Mouse (Mus musculus) heart, embryonic 16.5 days (tissue): Measurements from ENCODE around the gene Suco. TPM values are rescaled to one million over a fixed set of nuclear protein-coding genes. Genes with fewer than 3 reads are reported as not detected.

Source experiments
- ATAC-seq: fragments of 200-750 bp; cut with Nextera tagmentation; replicated peaks from 2 replicates; pipeline ENCODE4 v1.8.0; 2017; ENCODE audit warnings: moderate number of reproducible peaks; ENCODE audit not compliant: insufficient read depth, low FRiP score; ENCODE audit errors: extremely low read depth
- H3K27ac ChIP-seq: fragments of 300-500 bp; sonication (generic); 2 replicates; pipeline ENCODE4 v1.5.1; 2014; ENCODE audit warnings: mild to moderate bottlenecking, low read length, control low read depth, moderate library complexity
- H3K27me3 ChIP-seq: fragments of 300-500 bp; sonication (generic); 2 replicates; pipeline ENCODE4 v1.6.1; 2014; ENCODE audit warnings: low read length, mixed read lengths; ENCODE audit not compliant: control insufficient read depth, insufficient read depth
- H3K36me3 ChIP-seq: fragments of 300-500 bp; sonication (generic); 2 replicates; pipeline ENCODE4 v1.6.1; 2014; ENCODE audit not compliant: control insufficient read depth, insufficient read depth
- H3K4me1 ChIP-seq: fragments of 300-500 bp; sonication (generic); 2 replicates; pipeline ENCODE4 v1.6.1; 2014; ENCODE audit warnings: low read length, mixed read lengths; ENCODE audit not compliant: control insufficient read depth, insufficient read depth
- H3K4me2 ChIP-seq: fragments of 300-500 bp; sonication (generic); 2 replicates; pipeline ENCODE4 v1.6.1; 2014; ENCODE audit warnings: low read depth, mild to moderate bottlenecking, control low read depth, low read length
- H3K4me3 ChIP-seq: fragments of 300-500 bp; sonication (generic); 2 replicates; pipeline ENCODE4 v1.5.1; 2014; ENCODE audit warnings: mild to moderate bottlenecking, control low read depth, low read length
- H3K9ac ChIP-seq: fragments of 300-500 bp; sonication (generic); 2 replicates; pipeline ENCODE4 v1.6.1; 2014; ENCODE audit warnings: low read length, control low read depth
- H3K9me3 ChIP-seq: fragments of 300-500 bp; sonication (generic); replicated peaks from 2 replicates; pipeline ENCODE4 v1.6.1; 2016; ENCODE audit warnings: low read length; ENCODE audit not compliant: control insufficient read depth
- WGBS: fragments of 180-500 bp; shearing (Covaris S2); extraction: QIAGEN DNeasy Blood & Tissue Kit; methylation state at CpG from one replicate; pipeline ENCODE4 v1.1.7; 2014; 5-methylcytosine and 5-hydroxymethylcytosine counted together
- polyA plus RNA-seq: library from polyadenylated mRNA; unstranded; fragments of >200 nt; fragmentation: Nextera tagmentation; extraction: Ambion mirVana; gene quantifications from 2 replicates; pipeline ENCODE4 v1.2.1, GENCODE M21; 2015

The Suco gene
- polyA plus RNA-seq: 13.2 and 13.8 TPM in 2 replicates

- ATAC-seq: peak; percentile 97
- peak within 1 kb of the TSS; percentile 99 for H3K27ac ChIP-seq
Measured at GRCm38 (mm10) chr1:161876553-161877447, at the start of gene Suco. Suco (minus strand) TSS chr1:161876682.

DNA sequence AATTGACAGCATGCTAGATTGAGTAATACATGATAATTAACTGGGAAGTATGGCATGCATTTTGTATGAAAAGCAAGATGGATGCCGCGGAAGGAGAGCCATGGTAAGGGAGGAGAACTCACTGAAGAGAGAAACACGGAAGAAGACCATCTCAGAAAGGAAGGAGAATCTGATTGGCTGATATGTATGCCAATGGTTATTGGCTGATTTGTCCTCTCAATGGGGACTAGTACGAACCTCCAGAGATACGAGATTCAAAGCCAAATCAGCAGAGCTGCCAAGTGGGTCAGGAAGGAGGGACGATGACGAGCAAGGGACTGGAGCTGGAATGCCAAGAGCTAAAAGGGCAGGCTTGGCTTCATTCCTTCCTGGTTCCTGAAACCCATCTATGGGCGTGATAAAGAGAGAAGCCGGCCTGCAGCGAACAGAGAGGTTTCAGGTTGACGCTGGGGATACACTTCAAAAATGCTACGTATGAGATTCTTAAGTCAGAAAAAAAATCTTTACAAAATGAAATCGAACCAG is 48.9 kb upstream of the Suco start:
- H3K9ac ChIP-seq: no peak overlapping the region
- no peak overlapping the region for H3K4me2 ChIP-seq
- no peak for ATAC-seq
- no peaks in the 10 kb centered on the region for H3K4me1 ChIP-seq
- H3K27me3 ChIP-seq: no peaks in the 10 kb centered on the region
- no peaks in the 10 kb centered on the region for H3K36me3 ChIP-seq
- H3K27ac ChIP-seq: no peak overlapping the region
- no peak overlapping the region for H3K4me3 ChIP-seq
- 64% methylated on average over 13 of the region's 13 CpGs for WGBS
- H3K9me3 ChIP-seq: no peaks in the 10 kb centered on the region

More at GRCm38 (mm10) chr1:161876553-161877447, at the start of gene Suco:
- H3K9ac ChIP-seq: peak within 1 kb of the TSS; percentile 89
- no peaks in the 10 kb centered on the region for H3K36me3 ChIP-seq
- peak within 1 kb of the TSS; percentile 90 for H3K4me2 ChIP-seq
- H3K4me3 ChIP-seq: peak within 1 kb of the TSS; percentile 93
- WGBS: under 1% methylated on average over 71 of the region's 74 CpGs
- no peaks in the 10 kb centered on the region for H3K9me3 ChIP-seq
- H3K27me3 ChIP-seq: no peaks in the 10 kb centered on the region
- peaks cover 16% of the 10 kb centered on the region for H3K4me1 ChIP-seq

- H3K4me2 ChIP-seq: no peak overlapping the region
- ATAC-seq: no peak
- H3K4me3 ChIP-seq: no peak overlapping the region
- 83% methylated on average over 3 of the region's 3 CpGs for WGBS
- no peaks in the 10 kb centered on the region for H3K27me3 ChIP-seq
- H3K27ac ChIP-seq: no peak overlapping the region
- no peaks in the 10 kb centered on the region for H3K9me3 ChIP-seq
- H3K4me1 ChIP-seq: no peaks in the 10 kb centered on the region
- no peak overlapping the region for H3K9ac ChIP-seq
- H3K36me3 ChIP-seq: no peaks in the 10 kb centered on the region
Measured at GRCm38 (mm10) chr1:161924321-161924720, 47.8 kb upstream of the Suco start.

- 83% methylated on average over 6 of the region's 6 CpGs for WGBS
Measured at GRCm38 (mm10) chr1:161921928-161922327, 45.4 kb upstream of the Suco start.

DNA sequence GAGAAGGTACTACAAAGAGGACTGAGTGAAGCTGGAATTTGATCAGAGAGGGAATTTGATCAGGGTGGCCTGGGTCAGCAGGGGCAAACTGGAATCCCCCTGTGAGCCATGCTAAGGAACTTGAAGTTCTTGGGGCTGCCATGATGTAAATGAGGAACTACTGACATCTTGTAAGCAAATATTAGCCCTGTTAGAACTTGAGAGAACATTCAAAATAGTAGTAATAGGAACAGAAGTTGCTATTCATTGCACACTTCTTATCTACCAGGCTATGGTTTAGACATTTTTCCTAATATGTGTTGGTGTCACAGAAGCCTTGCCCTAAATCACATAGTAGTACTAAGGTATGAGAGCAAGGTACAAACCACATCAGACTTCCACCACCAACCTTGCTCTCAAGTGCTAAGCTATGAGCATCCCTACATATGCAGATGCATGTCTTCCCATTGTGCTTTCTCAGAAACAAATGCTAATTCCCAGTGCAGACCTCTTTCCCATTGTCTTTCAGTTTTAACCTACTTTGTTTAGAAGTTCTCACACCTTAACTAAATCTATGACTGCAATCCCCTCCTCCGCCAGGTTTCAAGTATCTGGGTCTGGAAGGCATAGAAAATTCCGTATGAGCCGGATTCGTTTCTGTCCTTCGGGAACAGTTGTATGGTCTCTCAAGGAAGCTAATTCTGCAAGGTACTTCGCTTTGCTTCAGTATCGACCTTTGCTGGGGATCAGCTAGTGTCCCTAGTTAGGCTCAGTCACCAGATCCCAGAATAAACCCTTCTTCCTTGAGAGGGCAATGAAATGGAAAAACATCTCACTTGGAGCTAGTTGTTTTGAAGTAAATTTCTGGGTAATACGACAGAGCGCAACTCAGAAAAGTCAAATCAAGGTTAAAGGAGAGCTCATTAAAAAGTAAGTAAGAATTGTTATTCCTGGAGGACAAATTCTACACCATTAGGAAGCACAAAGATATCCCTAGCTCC is 44.3 kb upstream of the Suco start:
- ATAC-seq: no peak

More at GRCm38 (mm10) chr1:161921928-161922327, 45.4 kb upstream of the Suco start:
- Histone ChIP-seq H3K27me3 (no peaks in the 10 kb centered on the region), H3K4me3 (no peak overlapping the region), H3K9me3 (no peaks in the 10 kb centered on the region), H3K4me1 (peaks cover 3% of the 10 kb centered on the region; the same call in 1 of the 2 replicates), H3K36me3 (no peaks in the 10 kb centered on the region), H3K9ac (no peak overlapping the region), H3K27ac (no peak overlapping the region), H3K4me2 (no peak overlapping the region)
- no peak for ATAC-seq

GRCm38 (mm10) chr1:161919594-161919993 is 43.1 kb upstream of the Suco start:
- H3K9ac ChIP-seq: no peak overlapping the region
- no peaks in the 10 kb centered on the region for H3K9me3 ChIP-seq
- 91% methylated on average over 2 of the region's 2 CpGs for WGBS
- no peak for ATAC-seq
- H3K27me3 ChIP-seq: no peaks in the 10 kb centered on the region
- H3K4me3 ChIP-seq: no peak overlapping the region
- no peaks in the 10 kb centered on the region for H3K36me3 ChIP-seq
- H3K4me1 ChIP-seq: peaks cover 3% of the 10 kb centered on the region; the same call in 1 of the 2 replicates
- H3K27ac ChIP-seq: no peak overlapping the region
- no peak overlapping the region for H3K4me2 ChIP-seq

More for the DNA sequence above, 44.3 kb upstream of the Suco start:
- Histone ChIP-seq H3K27ac (no peak overlapping the region), H3K9ac (no peak overlapping the region), H3K4me2 (no peak overlapping the region), H3K4me1 (peaks cover 3% of the 10 kb centered on the region; the same call in 1 of the 2 replicates), H3K36me3 (no peaks in the 10 kb centered on the region), H3K4me3 (no peak overlapping the region), H3K27me3 (no peaks in the 10 kb centered on the region), H3K9me3 (no peaks in the 10 kb centered on the region)
- 87% methylated on average over 9 of the region's 9 CpGs for WGBS

GRCm38 (mm10) chr1:161918682-161919372 is 42.3 kb upstream of the Suco start:
- no peak overlapping the region for H3K9ac ChIP-seq
- 57% methylated on average over 7 of the region's 7 CpGs for WGBS
- H3K4me2 ChIP-seq: no peak overlapping the region
- no peak overlapping the region for H3K27ac ChIP-seq
- H3K4me1 ChIP-seq: peaks cover 3% of the 10 kb centered on the region; the same call in 1 of the 2 replicates
- H3K27me3 ChIP-seq: no peaks in the 10 kb centered on the region
- no peaks in the 10 kb centered on the region for H3K36me3 ChIP-seq
- no peak overlapping the region for H3K4me3 ChIP-seq
- no peak for ATAC-seq
- no peaks in the 10 kb centered on the region for H3K9me3 ChIP-seq

GRCm38 (mm10) chr1:161917940-161918484 is 41.5 kb upstream of the Suco start:
- Histone ChIP-seq H3K9ac (no peak overlapping the region), H3K27ac (no peak overlapping the region), H3K36me3 (no peaks in the 10 kb centered on the region), H3K9me3 (no peaks in the 10 kb centered on the region), H3K4me1 (peaks cover 3% of the 10 kb centered on the region; the same call in 1 of the 2 replicates), H3K4me2 (no peak overlapping the region), H3K27me3 (no peaks in the 10 kb centered on the region), H3K4me3 (no peak overlapping the region)
- 75% methylated on average over 3 of the region's 3 CpGs for WGBS
- no peak for ATAC-seq
